Mouse (Mus musculus) limb, embryonic 13.5 days (tissue): Measurements from ENCODE around the gene Pyy. TPM values are rescaled to one million over a fixed set of nuclear protein-coding genes. Genes with fewer than 3 reads are reported as not detected.

ENCODE experiments used
- ATAC-seq: fragments of 200-750 bp; cut with Nextera tagmentation; 2 replicates; pipeline ENCODE4 v1.8.0; 2017; ENCODE audit warnings: low read depth, moderate number of reproducible peaks, moderate TSS enrichment; ENCODE audit not compliant: low FRiP score
- H3K27ac ChIP-seq: fragments of 300-500 bp; sonication (generic); 2 replicates; pipeline ENCODE4 v1.5.1; 2015; ENCODE audit warnings: inconsistent platforms, mild to moderate bottlenecking, moderate library complexity
- H3K27me3 ChIP-seq: fragments of 300-500 bp; sonication (generic); 2 replicates; pipeline ENCODE4 v1.6.1; 2015; ENCODE audit warnings: mild to moderate bottlenecking, inconsistent platforms
- H3K36me3 ChIP-seq: fragments of 300-500 bp; sonication (generic); 2 replicates; pipeline ENCODE4 v1.6.1; 2015; ENCODE audit warnings: inconsistent platforms, mild to moderate bottlenecking, moderate library complexity
- H3K4me1 ChIP-seq: fragments of 300-500 bp; sonication (generic); 2 replicates; pipeline ENCODE4 v1.6.1; 2015; ENCODE audit warnings: inconsistent platforms
- H3K4me2 ChIP-seq: fragments of 300-500 bp; sonication (generic); replicated peaks from 2 replicates; pipeline ENCODE4 v1.6.1; 2015; ENCODE audit warnings: inconsistent platforms, mild to moderate bottlenecking, moderate library complexity
- H3K4me3 ChIP-seq: fragments of 300-500 bp; sonication (generic); 2 replicates; pipeline ENCODE4 v1.5.1; 2015; ENCODE audit warnings: moderate library complexity, mild to moderate bottlenecking, inconsistent platforms
- H3K9ac ChIP-seq: fragments of 300-500 bp; sonication (generic); 2 replicates; pipeline ENCODE4 v1.6.1; 2015; ENCODE audit warnings: mild to moderate bottlenecking, inconsistent platforms
- H3K9me3 ChIP-seq: fragments of 300-500 bp; sonication (generic); 2 replicates; pipeline ENCODE4 v1.6.1; 2016; ENCODE audit warnings: inconsistent platforms
- WGBS: fragments of 180-500 bp; shearing (Covaris S2); methylation state at CpG from one replicate; pipeline ENCODE4 v1.1.7; 2015; 5-methylcytosine and 5-hydroxymethylcytosine counted together
- polyA plus RNA-seq: library from polyadenylated mRNA; unstranded; fragments of >200 nt; fragmentation: Nextera tagmentation; extraction: Ambion mirVana; gene quantifications from 2 replicates; pipeline ENCODE4 v1.2.1, GENCODE M21; 2015

The Pyy gene
- not detected in 2 replicates for polyA plus RNA-seq

GRCm38 (mm10) chr11:102107732-102108131 lies at the start of gene Pyy:
Gene Pyy (minus strand): TSS chr11:102107832.
- Histone ChIP-seq H3K36me3 (no peaks in the 10 kb centered on the region), H3K4me2 (peak within 1 kb of the TSS; percentile 42), H3K4me3 (peak within 1 kb of the TSS; percentile 15; the same call in 1 of the 2 replicates), H3K27me3 (peaks cover 78% of the 10 kb centered on the region), H3K4me1 (peaks cover 11% of the 10 kb centered on the region), H3K9me3 (no peaks in the 10 kb centered on the region), H3K27ac (no peak within 1 kb of the TSS), H3K9ac (peak within 1 kb of the TSS; percentile 19; the same call in 1 of the 2 replicates)
- 15% methylated on average over 8 of the region's 9 CpGs for WGBS
- ATAC-seq: no peak

- H3K27me3 ChIP-seq: no peaks in the 10 kb centered on the region
- H3K4me1 ChIP-seq: peaks cover 8% of the 10 kb centered on the region
- peak overlapping the region; percentile 67; the same call in 1 of the 2 replicates for H3K4me3 ChIP-seq
- peaks cover 45% of the 10 kb centered on the region for H3K36me3 ChIP-seq
- WGBS: 7% methylated on average over 1 of the region's 1 CpGs
- H3K27ac ChIP-seq: no peak overlapping the region
- no peak overlapping the region for H3K9ac ChIP-seq
- H3K9me3 ChIP-seq: no peaks in the 10 kb centered on the region
- H3K4me2 ChIP-seq: peak overlapping the region; percentile 86
- no peak for ATAC-seq
These were observed 49.1 kb upstream of the Pyy start for GRCm38 (mm10) chr11:102156786-102157089.

- peak; percentile 82 for ATAC-seq
- under 1% methylated on average over 37 of the region's 37 CpGs for WGBS
- peak within 1 kb of the TSS; percentile 75; the same call in 1 of the 2 replicates for H3K27ac ChIP-seq
These were observed 48.6 kb upstream of the Pyy start, which contains the start of gene Tmem101 for GRCm38 (mm10) chr11:102156039-102156785. Gene Tmem101 (minus strand): TSS chr11:102156404.

GRCm38 (mm10) chr11:102147213-102147989 lies 39.8 kb upstream of the Pyy start:
- peaks cover 26% of the 10 kb centered on the region for H3K4me1 ChIP-seq
- peaks cover 6% of the 10 kb centered on the region for H3K36me3 ChIP-seq
- ATAC-seq: no peak
- H3K27ac ChIP-seq: no peak overlapping the region
- peak overlapping the region; percentile 47 for H3K4me2 ChIP-seq
- H3K4me3 ChIP-seq: peak overlapping the region; percentile 26
- peaks cover 77% of the 10 kb centered on the region for H3K27me3 ChIP-seq
- no peaks in the 10 kb centered on the region for H3K9me3 ChIP-seq
- WGBS: 13% methylated on average over 34 of the region's 34 CpGs
- 0 out of 2 replicates have a peak overlapping the region, but pooled peaks have one; percentile 48 for H3K9ac ChIP-seq

More at GRCm38 (mm10) chr11:102156039-102156785, 48.6 kb upstream of the Pyy start, which contains the start of gene Tmem101:
- peaks cover 39% of the 10 kb centered on the region for H3K36me3 ChIP-seq
- H3K4me2 ChIP-seq: peak within 1 kb of the TSS; percentile 86
- H3K27me3 ChIP-seq: no peaks in the 10 kb centered on the region
- H3K9me3 ChIP-seq: no peaks in the 10 kb centered on the region
- peak within 1 kb of the TSS; percentile 67 for H3K4me3 ChIP-seq
- H3K4me1 ChIP-seq: peaks cover 8% of the 10 kb centered on the region
- H3K9ac ChIP-seq: peak within 1 kb of the TSS; percentile 85

GRCm38 (mm10) chr11:102146531-102146930 lies 38.9 kb upstream of the Pyy start:
- WGBS: 9% methylated on average over 17 of the region's 17 CpGs
- H3K36me3 ChIP-seq: no peaks in the 10 kb centered on the region
- no peak overlapping the region for H3K27ac ChIP-seq
- no peak overlapping the region for H3K9ac ChIP-seq
- H3K4me1 ChIP-seq: peaks cover 26% of the 10 kb centered on the region
- no peaks in the 10 kb centered on the region for H3K9me3 ChIP-seq
- H3K27me3 ChIP-seq: peaks cover 78% of the 10 kb centered on the region
- peak overlapping the region; percentile 40; the same call in 1 of the 2 replicates for H3K4me3 ChIP-seq
- 0 out of 2 replicates have a peak overlapping the region, but pooled peaks have one; percentile 66 for H3K4me2 ChIP-seq
- ATAC-seq: no peak

- peak overlapping the region; percentile 40 for H3K4me3 ChIP-seq
- H3K9ac ChIP-seq: no peak overlapping the region
- H3K4me2 ChIP-seq: peak overlapping the region; percentile 66
- peaks cover 26% of the 10 kb centered on the region for H3K4me1 ChIP-seq
- ATAC-seq: no peak
- H3K27ac ChIP-seq: no peak overlapping the region
- H3K27me3 ChIP-seq: peaks cover 78% of the 10 kb centered on the region
- no peaks in the 10 kb centered on the region for H3K36me3 ChIP-seq
- WGBS: 5% methylated on average over 16 of the region's 16 CpGs
- H3K9me3 ChIP-seq: no peaks in the 10 kb centered on the region
These were observed 38.4 kb upstream of the Pyy start for GRCm38 (mm10) chr11:102146005-102146404.

GRCm38 (mm10) chr11:102145471-102146001 lies 37.9 kb upstream of the Pyy start, which contains the start of gene Nags:
Gene Nags (plus strand): TSS chr11:102145513.
- H3K9me3 ChIP-seq: no peaks in the 10 kb centered on the region
- H3K27ac ChIP-seq: no peak within 1 kb of the TSS
- WGBS: 1% methylated on average over 50 of the region's 50 CpGs
- H3K4me1 ChIP-seq: peaks cover 26% of the 10 kb centered on the region
- H3K4me3 ChIP-seq: peak within 1 kb of the TSS; percentile 40
- H3K4me2 ChIP-seq: peak within 1 kb of the TSS; percentile 66
- H3K27me3 ChIP-seq: peaks cover 78% of the 10 kb centered on the region
- no peak within 1 kb of the TSS for H3K9ac ChIP-seq
- no peaks in the 10 kb centered on the region for H3K36me3 ChIP-seq
- no peak for ATAC-seq

GRCm38 (mm10) chr11:102144957-102145470 lies 37.4 kb upstream of the Pyy start:
- Histone ChIP-seq H3K36me3 (no peaks in the 10 kb centered on the region), H3K27me3 (peaks cover 77% of the 10 kb centered on the region), H3K4me3 (peak overlapping the region; percentile 40), H3K9ac (no peak overlapping the region), H3K27ac (no peak overlapping the region), H3K4me1 (peaks cover 26% of the 10 kb centered on the region), H3K9me3 (no peaks in the 10 kb centered on the region), H3K4me2 (peak overlapping the region; percentile 66)
- 17% methylated on average over 13 of the region's 13 CpGs for WGBS
- ATAC-seq: no peak

- no peak; the same call in 1 of the 2 replicates for ATAC-seq
- WGBS: 75% methylated on average over 7 of the region's 7 CpGs
- no peak overlapping the region for H3K4me3 ChIP-seq
- peaks cover 54% of the 10 kb centered on the region for H3K27me3 ChIP-seq
- H3K4me1 ChIP-seq: peaks cover 20% of the 10 kb centered on the region
- no peak overlapping the region for H3K27ac ChIP-seq
- no peak overlapping the region for H3K9ac ChIP-seq
- H3K4me2 ChIP-seq: no peak overlapping the region
- H3K9me3 ChIP-seq: no peaks in the 10 kb centered on the region
- H3K36me3 ChIP-seq: no peaks in the 10 kb centered on the region
These were observed 34.7 kb upstream of the Pyy start for GRCm38 (mm10) chr11:102142355-102142754.

GRCm38 (mm10) chr11:102140508-102140907 lies 32.9 kb upstream of the Pyy start:
- no peaks in the 10 kb centered on the region for H3K9me3 ChIP-seq
- WGBS: 2% methylated on average over 5 of the region's 5 CpGs
- no peak overlapping the region for H3K4me3 ChIP-seq
- H3K4me2 ChIP-seq: no peak overlapping the region
- peaks cover 9% of the 10 kb centered on the region for H3K4me1 ChIP-seq
- H3K36me3 ChIP-seq: no peaks in the 10 kb centered on the region
- peaks cover 36% of the 10 kb centered on the region for H3K27me3 ChIP-seq
- no peak for ATAC-seq
- no peak overlapping the region for H3K9ac ChIP-seq
- H3K27ac ChIP-seq: no peak overlapping the region

GRCm38 (mm10) chr11:102138447-102138740 lies 30.8 kb upstream of the Pyy start:
- Histone ChIP-seq H3K36me3 (no peaks in the 10 kb centered on the region), H3K4me1 (peaks cover 9% of the 10 kb centered on the region), H3K27me3 (peaks cover 15% of the 10 kb centered on the region), H3K4me2 (peak overlapping the region; percentile 66), H3K9me3 (no peaks in the 10 kb centered on the region), H3K27ac (no peak overlapping the region), H3K9ac (peak overlapping the region; percentile 56), H3K4me3 (peak overlapping the region; percentile 36)
- ATAC-seq: peak; percentile 71
- WGBS: under 1% methylated on average over 18 of the region's 18 CpGs
